Mouse (Mus musculus): ENCODE data around the gene Grid1.

- TF ChIP-seq CTCF (IDR thresholded peaks at IDR 0.05; ENCODE audit: insufficient read depth, low read depth, low read length) (no peak), POLR2A (IDR thresholded peaks at IDR 0.05; ENCODE audit: insufficient read depth, low read depth, low read length) (no peak)
Measured at GRCm38 (mm10) chr14:34824186-34824585, 4.3 kb downstream of the Grid1 start.
